Mouse (Mus musculus) liver, adult 2 months (tissue): ENCODE measurements around the gene Chrnb2.

Experiments
- CTCF ChIP-seq: fragments of 200-500 bp; IDR thresholded peaks from 2 replicates; pipeline ENCODE4 v1.5.1; 2011; ENCODE audit warnings: low read depth, low read length, control low read depth
- POLR2A ChIP-seq: fragments of 200-500 bp; IDR thresholded peaks from 2 replicates; pipeline ENCODE4 v1.6.1; 2011; ENCODE audit warnings: low read length, control low read depth; ENCODE audit not compliant: insufficient read depth; ENCODE audit errors: extremely low read depth

- TF ChIP-seq POLR2A (no peak), CTCF (no peak)
Measured at GRCm38 (mm10) chr3:89698958-89699357, 65.5 kb downstream of the Chrnb2 start.
